Mouse (Mus musculus): Measurements from ENCODE around the gene Gtpbp2. TPM values are rescaled to one million over a fixed set of nuclear protein-coding genes. Genes with fewer than 3 reads are reported as not detected.

The Gtpbp2 gene
- total RNA-seq, 2 experiments from 2014 or later, result 100 to 107 TPM

DNA sequence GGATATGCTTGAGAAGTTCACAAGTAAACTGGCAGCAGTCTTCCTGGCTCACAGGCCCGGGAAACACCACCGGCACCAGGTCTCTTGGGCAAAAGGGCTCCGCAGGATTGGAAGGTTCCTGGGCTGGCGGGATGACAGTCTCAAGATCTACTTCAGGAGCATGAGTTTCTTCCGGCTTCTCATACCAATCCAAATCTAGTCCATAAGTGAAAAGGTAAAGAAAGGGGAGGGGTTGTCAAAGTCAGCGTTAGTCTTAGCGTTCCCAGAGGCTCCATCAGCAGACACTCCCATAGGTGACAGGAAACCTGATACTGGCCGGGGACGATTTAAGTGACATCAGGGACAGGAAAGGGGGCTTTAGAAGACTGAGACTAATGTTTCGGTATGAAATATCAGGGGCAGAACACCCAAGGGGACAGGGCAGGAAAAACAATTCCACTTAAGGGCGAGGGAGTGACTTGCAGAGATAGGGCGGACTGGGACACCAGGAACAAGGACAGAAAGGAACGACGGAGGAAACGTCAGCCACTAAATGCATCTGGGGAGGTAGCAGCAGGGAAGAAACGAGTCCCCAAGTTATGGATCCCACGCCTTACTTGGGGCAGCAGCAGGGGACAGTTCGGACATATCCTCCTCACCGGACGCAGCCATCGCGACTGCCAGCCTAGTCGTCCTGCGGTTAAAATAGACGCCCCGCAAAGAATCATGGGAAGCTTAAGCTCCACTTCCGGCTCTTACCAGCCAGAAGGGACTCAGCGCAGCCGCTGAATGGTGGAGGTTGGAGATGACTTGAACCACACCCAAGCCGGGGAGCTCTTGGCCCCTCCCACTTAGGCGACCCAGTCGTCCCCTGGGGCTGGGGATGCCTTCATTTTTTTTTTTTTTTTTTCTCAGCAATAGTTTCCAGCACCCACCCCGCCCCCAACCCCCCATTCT, 7.7 kb upstream of the Gtpbp2 start, which contains the start of gene Mad2l1bp:
Gene Mad2l1bp (minus strand): TSS at position 707 of the 936 bp plus-strand sequence.
- peak; percentile 71 to 87 for DNase-seq (ENCODE audit: low spot score in 2 of 2)

DNA sequence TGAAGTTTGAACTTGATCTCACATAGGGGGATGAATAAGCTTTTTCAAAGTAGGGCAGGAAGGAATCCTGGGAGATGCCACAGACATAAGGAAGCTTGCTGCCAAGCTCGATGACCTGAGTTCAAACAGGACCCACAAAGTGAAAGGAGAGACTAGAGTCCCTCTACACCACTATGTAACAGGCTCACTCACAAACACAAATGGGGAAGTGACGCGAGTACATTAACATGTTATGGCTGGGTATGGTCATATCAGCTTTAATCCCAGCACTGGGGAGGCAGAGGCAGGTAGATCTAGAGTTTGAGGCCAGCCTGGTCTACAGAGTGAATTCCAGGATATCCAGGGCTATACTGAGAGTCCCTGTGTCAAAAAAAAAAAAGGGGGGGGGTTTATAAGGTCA, 6.5 kb upstream of the Gtpbp2 start:
- no peak for DNase-seq (ENCODE audit: low spot score in 2 of 2)

GRCm38 (mm10) chr17:46156680-46157079, 4.2 kb upstream of the Gtpbp2 start:
- DNase-seq (ENCODE audit: low spot score in 2 of 2), result no peak

DNA sequence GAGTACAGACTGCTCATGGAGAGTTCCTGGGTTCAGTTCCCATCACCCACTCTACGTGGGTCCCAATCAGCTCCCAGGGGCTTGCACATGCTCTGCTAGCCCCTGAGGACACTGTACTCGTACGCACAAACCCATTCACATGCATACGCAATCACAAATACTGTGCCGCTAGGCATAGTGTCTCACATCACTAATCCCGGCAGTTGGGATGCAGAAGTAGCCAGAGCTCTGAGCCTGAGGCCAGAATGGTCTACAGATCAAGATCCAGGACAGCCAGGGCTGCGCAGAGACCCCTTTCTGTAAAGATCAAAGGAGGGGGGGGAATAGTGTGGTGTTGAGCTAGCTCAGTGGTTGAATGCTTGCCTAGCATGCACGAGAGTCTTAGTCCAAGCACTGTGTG, 3.7 kb upstream of the Gtpbp2 start:
- no peak for DNase-seq (ENCODE audit: low spot score in 2 of 2)

DNA sequence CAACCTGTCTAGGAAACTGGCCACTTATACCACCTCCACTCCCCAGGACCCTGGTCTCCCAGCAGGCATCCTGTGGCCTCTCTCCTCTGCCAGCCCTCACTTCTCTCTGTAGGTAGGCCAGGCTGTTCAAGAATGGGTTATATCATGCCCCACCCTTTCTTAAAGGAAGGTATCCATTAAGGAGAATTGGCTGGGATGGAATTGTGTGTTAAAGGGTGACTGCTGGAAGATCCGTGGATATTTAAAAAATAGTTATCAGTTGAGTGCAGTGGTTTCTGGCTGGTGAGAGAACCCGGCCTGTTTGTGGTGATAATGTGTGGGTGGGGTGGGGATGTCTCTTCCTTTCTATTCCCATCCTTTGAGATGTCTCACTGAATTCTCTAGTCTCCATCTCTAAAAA, 1.6 kb upstream of the Gtpbp2 start:
- no peak for DNase-seq (ENCODE audit: low spot score in 2 of 2)

GRCm38 (mm10) chr17:46160090-46160662, 656 bp upstream of the Gtpbp2 start:
- DNase-seq (ENCODE audit: low spot score in 2 of 2), result peak; percentile 82 to 93

DNA sequence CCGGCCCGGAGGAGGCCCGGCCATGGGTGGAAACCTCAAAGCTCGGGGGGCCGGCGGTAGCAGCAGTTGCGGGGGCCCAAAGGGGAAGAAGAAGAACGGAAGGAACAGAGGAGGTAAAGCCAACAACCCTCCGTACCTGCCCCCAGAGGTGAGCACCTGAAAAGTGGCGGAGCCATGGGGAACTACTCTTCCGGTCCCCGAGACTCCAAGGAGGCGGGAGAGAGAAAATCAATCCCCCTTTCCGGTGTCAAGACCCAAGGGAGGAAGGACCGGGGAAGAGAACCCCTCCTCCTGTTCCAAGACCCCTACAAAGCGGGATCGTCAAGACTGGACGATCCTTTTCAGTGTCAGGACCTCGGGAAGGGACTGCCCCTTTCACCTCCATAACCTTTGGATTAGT, 347 bp downstream of the Gtpbp2 start:
- no peak for DNase-seq (ENCODE audit: low spot score in 2 of 2)

DNA sequence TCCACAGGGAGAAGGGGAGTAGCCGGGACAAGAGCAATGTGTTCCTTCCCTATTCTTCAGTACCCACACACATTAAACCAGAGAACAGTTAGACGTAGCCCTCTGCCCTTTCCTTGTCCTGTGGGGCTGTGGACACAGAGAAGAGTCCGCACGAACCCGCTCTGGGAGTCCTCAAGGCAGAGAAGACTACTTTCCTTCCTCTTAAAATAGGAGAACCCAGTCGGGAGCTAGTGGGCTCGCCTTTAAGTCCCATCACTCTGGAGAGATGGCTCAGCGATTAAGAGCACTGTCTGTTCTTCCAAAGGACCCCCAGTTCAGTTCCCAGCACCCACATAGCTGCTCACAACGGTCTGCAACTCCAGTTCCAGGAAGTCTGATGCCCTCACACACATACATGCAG, 878 bp downstream of the Gtpbp2 start:
- DNase-seq (ENCODE audit: low spot score in 2 of 2), result no peak

DNA sequence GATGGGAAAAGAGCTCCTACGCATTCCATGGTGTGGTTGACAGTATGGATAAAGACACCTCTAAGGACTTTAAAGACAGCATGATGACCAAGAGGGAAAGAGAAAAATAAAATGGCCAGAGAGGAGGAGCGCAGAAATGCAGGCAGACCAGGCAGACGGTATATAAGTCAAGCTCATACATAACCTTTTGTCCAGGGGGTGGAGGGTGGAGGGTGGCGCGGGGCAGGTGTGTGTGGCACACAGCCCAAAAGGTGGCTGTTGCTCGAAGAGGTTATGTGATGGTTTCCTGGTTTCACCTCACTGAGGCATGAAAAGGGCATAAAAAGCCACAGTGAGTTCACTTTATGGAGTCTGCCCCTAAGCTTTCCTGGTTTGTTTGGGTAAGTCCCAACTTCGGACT, 1.7 kb downstream of the Gtpbp2 start:
- DNase-seq (ENCODE audit: low spot score in 2 of 2), result no peak

DNA sequence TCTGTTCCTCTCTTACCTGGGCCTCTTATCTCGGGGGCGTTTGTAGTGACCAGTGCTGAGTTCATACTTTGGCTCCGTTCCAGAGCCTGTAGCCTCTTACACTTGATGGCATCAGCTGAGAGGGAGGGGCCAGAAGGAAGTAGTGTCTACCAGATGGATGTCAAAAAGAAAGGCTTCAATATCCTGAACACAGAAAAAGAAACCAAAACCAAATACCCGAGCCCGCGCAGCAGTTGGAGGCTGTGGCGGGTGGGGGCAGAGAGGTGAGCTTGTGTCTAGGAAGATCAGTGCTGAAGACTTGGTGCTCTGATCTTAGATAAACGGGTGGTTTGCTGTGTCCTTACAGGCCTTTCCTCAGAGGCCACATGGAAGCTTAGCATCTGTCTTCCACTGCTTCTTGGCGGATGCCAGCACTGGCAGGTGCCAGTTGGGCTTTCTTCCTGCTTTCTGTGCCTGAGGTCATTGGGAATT, 2.2 kb downstream of the Gtpbp2 start:
- no peak for DNase-seq (ENCODE audit: low spot score in 2 of 2)

DNA sequence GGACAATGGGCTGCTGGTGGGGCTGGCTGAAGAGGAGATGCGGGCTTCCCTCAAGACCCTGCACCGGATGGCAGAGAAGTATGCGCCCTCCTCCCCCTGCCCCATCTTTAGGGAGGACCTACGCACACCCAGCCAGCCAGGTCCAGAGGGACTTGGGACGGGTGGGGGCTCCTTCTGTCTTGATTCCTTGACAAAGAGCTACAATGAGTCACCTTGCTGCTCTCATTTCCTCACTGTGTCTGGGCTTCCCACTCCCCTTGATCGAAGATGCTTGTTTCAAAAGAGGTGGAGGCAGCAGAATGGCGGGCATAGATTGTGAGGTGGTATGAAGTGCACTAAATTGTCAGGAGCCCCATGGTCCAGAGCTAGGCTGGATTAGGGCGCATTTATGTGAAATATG, 3.5 kb downstream of the Gtpbp2 start:
- no peak for DNase-seq (ENCODE audit: low spot score in 2 of 2)

DNA sequence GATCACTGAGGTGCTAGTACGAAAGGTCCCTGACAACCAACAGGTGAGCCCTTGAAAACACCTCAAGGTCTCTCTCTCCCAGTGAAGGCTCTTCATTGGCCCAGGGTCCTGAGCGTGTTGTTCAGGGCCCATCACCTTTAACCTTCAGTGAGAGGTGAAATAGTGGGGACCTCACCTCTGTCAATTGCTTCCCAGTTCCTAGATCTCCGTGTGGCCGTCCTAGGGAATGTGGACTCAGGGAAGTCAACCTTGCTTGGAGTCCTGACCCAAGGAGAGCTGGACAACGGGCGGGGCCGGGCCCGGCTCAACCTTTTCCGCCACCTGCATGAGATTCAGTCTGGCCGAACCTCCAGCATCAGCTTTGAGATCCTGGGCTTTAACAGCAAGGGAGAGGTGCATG, 4.0 kb downstream of the Gtpbp2 start:
- no peak for DNase-seq (ENCODE audit: low spot score in 2 of 2)

GRCm38 (mm10) chr17:46165460-46165859, 4.6 kb downstream of the Gtpbp2 start:
- DNase-seq (ENCODE audit: low spot score in 2 of 2), result no peak

DNA sequence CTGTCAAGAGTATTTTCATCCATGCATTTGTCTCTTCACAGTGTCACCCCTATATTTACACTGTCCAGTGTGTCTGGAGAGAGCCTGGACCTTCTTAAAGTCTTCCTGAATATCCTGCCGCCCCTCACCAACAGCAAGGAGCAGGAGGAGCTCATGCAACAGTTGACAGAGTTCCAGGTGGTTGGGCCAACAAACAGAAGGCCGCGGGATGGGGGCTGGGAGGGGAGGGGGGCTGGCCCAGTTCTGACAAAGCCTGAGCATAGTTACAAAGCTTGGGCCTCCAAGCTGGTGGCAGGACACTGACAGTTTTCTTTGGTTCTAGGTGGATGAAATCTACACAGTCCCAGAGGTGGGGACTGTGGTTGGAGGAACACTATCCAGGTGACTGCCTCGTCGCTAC, 5.4 kb downstream of the Gtpbp2 start:
- no peak for DNase-seq (ENCODE audit: low spot score in 2 of 2)

GRCm38 (mm10) chr17:46167014-46167413, 6.2 kb downstream of the Gtpbp2 start:
- DNase-seq (ENCODE audit: low spot score in 2 of 2), result no peak

GRCm38 (mm10) chr17:46168318-46168717, 7.5 kb downstream of the Gtpbp2 start:
- DNase-seq (ENCODE audit: low spot score in 2 of 2), result no peak

- DNase-seq (ENCODE audit: low spot score in 2 of 2), result no peak
Measured at GRCm38 (mm10) chr17:46168768-46169167, 7.9 kb downstream of the Gtpbp2 start.

GRCm38 (mm10) chr17:46170538-46170937, 9.7 kb downstream of the Gtpbp2 start:
- DNase-seq (ENCODE audit: low spot score in 2 of 2), result no peak

- DNase-seq (ENCODE audit: low spot score in 2 of 2), result no peak
Measured at GRCm38 (mm10) chr17:46182273-46182672, 21.4 kb downstream of the Gtpbp2 start.

GRCm38 (mm10) chr17:46188829-46189228, 28.0 kb downstream of the Gtpbp2 start:
- DNase-seq (ENCODE audit: low spot score in 2 of 2), result no peak

GRCm38 (mm10) chr17:46201151-46201550, 40.3 kb downstream of the Gtpbp2 start:
- DNase-seq (ENCODE audit: low spot score in 2 of 2), result no peak

DNA sequence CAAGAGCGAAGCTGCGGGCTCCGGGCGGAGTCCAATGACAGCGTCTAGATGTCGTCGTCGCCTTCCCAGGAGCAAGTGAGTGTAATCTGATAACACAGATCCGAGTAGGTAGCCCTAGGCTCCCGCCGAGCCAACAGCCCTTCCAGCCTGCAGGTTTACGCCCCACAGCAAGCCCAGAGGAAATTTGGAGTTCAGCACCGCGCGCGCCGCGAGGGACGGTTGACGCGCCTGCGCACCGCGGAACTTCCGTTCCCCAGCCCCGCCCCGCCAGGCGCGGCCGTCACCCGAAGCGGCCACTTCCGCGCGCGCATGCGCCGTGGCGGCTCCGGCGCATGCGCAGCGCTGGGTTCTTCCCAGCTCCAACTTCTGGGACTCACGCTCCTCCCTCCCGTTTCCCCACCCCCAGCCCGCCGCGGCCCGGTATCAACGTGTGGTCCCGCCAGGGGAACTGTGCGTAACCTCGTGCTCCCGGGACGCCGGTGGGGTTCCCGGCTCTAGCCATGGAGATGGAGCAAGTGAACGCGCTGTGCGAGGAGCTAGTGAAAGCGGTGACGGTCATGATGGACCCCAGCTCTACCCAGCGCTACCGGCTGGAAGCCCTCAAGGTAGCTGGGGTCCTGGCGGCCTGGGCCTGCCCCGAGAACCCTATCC, 41.7 kb downstream of the Gtpbp2 start, which contains the start of the genes Polh and Xpo5:
Gene Polh (minus strand): TSS at position 225 of the 651 bp plus-strand sequence.
Gene Xpo5 (plus strand): TSS at position 362 of the 651 bp plus-strand sequence.
- DNase-seq (ENCODE audit: low spot score in 2 of 2), result peak; percentile 91 to 95

Measured in layer of hippocampus, postnatal 14 days (tissue).